Mouse (Mus musculus) intestine, embryonic 15.5 days (tissue): ENCODE results near the gene Wwp2. TPM values are rescaled to one million over a fixed set of nuclear protein-coding genes. Genes with fewer than 3 reads are reported as not detected.

ENCODE experiments used
- ATAC-seq: fragments of 200-750 bp; cut with Nextera tagmentation; 2 replicates; pipeline ENCODE4 v1.8.0; 2017; ENCODE audit warnings: moderate TSS enrichment, moderate library complexity
- H3K27ac ChIP-seq: fragments of 300-500 bp; sonication (generic); 2 replicates; pipeline ENCODE4 v1.5.1; 2015; ENCODE audit warnings: mild to moderate bottlenecking, inconsistent platforms
- H3K27me3 ChIP-seq: fragments of 300-500 bp; sonication (generic); replicated peaks from 2 replicates; pipeline ENCODE4 v1.6.1; 2015; ENCODE audit warnings: inconsistent platforms
- H3K36me3 ChIP-seq: fragments of 300-500 bp; sonication (generic); 2 replicates; pipeline ENCODE4 v1.6.1; 2015; ENCODE audit warnings: inconsistent platforms
- H3K4me1 ChIP-seq: fragments of 300-500 bp; sonication (generic); replicated peaks from 2 replicates; pipeline ENCODE4 v1.6.1; 2015; ENCODE audit warnings: inconsistent platforms
- H3K4me2 ChIP-seq: fragments of 300-500 bp; sonication (generic); replicated peaks from 2 replicates; pipeline ENCODE4 v1.6.1; 2015; ENCODE audit warnings: mild to moderate bottlenecking, inconsistent platforms
- H3K4me3 ChIP-seq: fragments of 300-500 bp; sonication (generic); replicated peaks from 2 replicates; pipeline ENCODE4 v1.5.1; 2015; ENCODE audit warnings: inconsistent platforms
- H3K9ac ChIP-seq: fragments of 300-500 bp; sonication (generic); 2 replicates; pipeline ENCODE4 v1.6.1; 2015; ENCODE audit warnings: inconsistent platforms
- H3K9me3 ChIP-seq: fragments of 300-500 bp; sonication (generic); 2 replicates; pipeline ENCODE4 v1.6.1; 2016; ENCODE audit warnings: inconsistent platforms
- WGBS: fragments of 180-500 bp; shearing (Covaris S2); methylation state at CpG from one replicate; pipeline ENCODE4 v1.1.7; 2015; 5-methylcytosine and 5-hydroxymethylcytosine counted together
- polyA plus RNA-seq: library from polyadenylated mRNA; unstranded; fragments of >200 nt; fragmentation: Nextera tagmentation; extraction: Ambion mirVana; gene quantifications from 2 replicates; pipeline ENCODE4 v1.2.1, GENCODE M21; 2015

The Wwp2 gene
- polyA plus RNA-seq, 1 experiment from 2014 or later, result 39.2 TPM

DNA sequence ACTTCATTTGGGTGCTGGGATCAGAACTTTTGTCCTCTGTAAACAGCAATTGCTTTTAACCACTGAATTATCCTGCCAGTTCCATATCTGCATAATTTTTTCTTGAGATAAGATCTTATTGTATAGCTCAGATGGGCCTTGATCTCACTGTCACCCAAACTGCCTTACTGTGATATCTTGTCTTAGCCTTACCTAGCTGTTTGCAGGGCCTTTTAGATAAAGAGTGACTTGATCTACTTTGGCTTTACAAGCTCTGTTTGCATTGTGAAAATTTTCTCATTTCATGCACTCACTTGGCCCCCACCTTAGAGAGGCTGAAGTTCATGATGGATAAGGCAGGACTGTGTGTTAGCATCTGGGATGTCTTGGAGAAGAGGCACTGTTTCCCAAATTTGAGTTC, 48.8 kb downstream of the Wwp2 start:
- ATAC-seq, result no peak
- H3K4me1 ChIP-seq, result peaks cover 14% of the 10 kb centered on the region
- H3K4me2 ChIP-seq, result no peak overlapping the region
- H3K36me3 ChIP-seq, result 0 out of 2 replicates have a peak, but pooled peaks cover 2% of the 10 kb centered on the region
- H3K27me3 ChIP-seq, result no peaks in the 10 kb centered on the region
- H3K4me3 ChIP-seq, result no peak overlapping the region
- H3K9ac ChIP-seq, result no peak overlapping the region
- no peak overlapping the region for H3K27ac ChIP-seq
- no peaks in the 10 kb centered on the region for H3K9me3 ChIP-seq

DNA sequence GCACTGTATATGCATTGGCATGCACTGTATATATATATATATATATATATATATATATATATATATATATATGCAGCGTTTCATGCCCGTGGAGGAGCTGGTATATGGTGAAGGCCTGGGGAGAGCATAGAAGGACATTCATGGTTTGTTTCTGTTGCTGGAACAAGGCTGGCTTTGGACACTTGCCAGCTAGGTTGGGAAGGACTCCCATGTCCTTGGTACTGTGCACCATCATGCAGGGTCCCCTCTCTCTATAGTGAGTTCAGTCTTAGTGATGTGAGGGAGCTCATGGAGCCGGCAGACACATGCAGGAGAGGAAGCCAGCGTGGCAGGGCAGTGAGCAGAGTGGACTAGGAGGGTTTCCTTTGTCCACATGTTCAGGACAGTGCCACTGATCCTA, 52.4 kb downstream of the Wwp2 start:
- WGBS, result 79% methylated on average over 4 of the region's 4 CpGs
- Histone ChIP-seq H3K9ac (no peak overlapping the region), H3K9me3 (no peaks in the 10 kb centered on the region), H3K4me3 (no peak overlapping the region), H3K4me2 (no peak overlapping the region), H3K27ac (no peak overlapping the region), H3K36me3 (no peaks in the 10 kb centered on the region), H3K4me1 (peaks cover 21% of the 10 kb centered on the region), H3K27me3 (no peaks in the 10 kb centered on the region)
- peak; percentile 17; the same call in 1 of the 2 replicates for ATAC-seq

DNA sequence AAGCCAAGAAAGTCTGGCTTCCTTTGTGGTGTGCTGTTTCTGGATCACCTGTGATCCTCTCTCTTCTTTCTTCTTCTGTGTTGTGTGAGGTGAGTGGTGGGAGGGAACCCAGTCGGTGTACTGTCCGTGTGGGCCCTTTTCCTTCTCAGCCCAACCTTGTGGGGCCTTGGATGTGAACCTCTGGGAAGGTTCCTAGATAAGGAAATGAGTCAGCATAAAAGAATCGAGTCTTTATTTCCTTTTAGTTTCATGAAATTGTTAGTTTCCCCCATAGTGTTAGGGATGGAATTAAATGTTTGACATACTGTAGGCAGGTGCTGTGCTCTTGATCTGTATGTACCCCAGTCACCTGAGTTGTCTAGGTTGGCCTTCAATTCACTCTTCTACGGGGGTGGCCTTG, 52.9 kb downstream of the Wwp2 start:
- no peaks in the 10 kb centered on the region for H3K27me3 ChIP-seq
- WGBS, result 53% methylated on average over 4 of the region's 4 CpGs
- no peak overlapping the region for H3K9ac ChIP-seq
- H3K36me3 ChIP-seq, result no peaks in the 10 kb centered on the region
- H3K27ac ChIP-seq, result no peak overlapping the region
- H3K4me2 ChIP-seq, result no peak overlapping the region
- H3K9me3 ChIP-seq, result no peaks in the 10 kb centered on the region
- peaks cover 21% of the 10 kb centered on the region for H3K4me1 ChIP-seq
- ATAC-seq, result peak; percentile 71
- H3K4me3 ChIP-seq, result no peak overlapping the region

DNA sequence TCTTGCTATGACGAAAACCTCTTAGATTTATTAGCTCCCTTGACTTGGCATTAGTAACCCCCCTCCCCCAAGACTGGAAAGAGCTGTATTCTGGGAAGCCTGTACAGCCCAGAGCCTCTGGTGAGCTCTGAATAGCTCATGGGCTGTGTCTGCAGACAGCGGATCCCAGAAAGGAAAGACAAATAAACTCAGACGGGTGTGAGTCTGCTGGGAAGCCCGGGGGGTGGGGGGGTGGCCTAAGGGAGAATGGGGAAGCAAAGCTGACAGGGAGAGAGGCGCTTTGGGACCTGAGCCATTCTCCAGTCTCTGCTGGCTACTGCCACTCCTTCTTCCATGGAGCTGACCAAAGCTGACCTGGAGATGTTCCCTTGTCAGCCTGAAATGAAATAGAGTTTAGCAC, 53.8 kb downstream of the Wwp2 start:
- WGBS, result 12% methylated on average over 5 of the region's 5 CpGs
- Histone ChIP-seq H3K9me3 (no peaks in the 10 kb centered on the region), H3K27me3 (no peaks in the 10 kb centered on the region), H3K36me3 (no peaks in the 10 kb centered on the region), H3K4me3 (no peak overlapping the region), H3K27ac (0 out of 2 replicates have a peak overlapping the region, but pooled peaks have one; percentile 29), H3K4me2 (no peak overlapping the region), H3K4me1 (peaks cover 21% of the 10 kb centered on the region), H3K9ac (no peak overlapping the region)
- ATAC-seq, result peak; percentile 63

DNA sequence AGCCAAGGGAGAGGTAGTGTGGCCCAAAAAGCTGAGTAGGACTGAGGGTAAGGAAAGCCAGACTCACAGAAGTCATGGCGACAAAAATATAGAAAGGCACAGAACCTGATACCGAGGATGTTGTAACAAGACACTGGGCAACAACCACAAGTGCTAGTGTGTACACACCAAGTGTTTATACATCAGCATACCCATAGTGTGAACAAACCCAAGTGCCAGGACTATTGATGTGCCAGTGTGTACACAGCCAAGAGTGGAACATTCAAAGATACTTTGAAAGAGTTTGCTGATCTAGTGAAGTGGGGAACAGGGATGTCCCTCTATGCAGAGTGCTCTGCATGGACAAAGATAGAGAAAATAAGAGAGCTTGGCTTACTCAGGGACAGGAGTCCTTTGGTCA, 54.5 kb downstream of the Wwp2 start:
- H3K27ac ChIP-seq, result no peak overlapping the region
- H3K9me3 ChIP-seq, result no peaks in the 10 kb centered on the region
- H3K27me3 ChIP-seq, result no peaks in the 10 kb centered on the region
- WGBS, result 52% methylated on average over 2 of the region's 2 CpGs
- no peaks in the 10 kb centered on the region for H3K36me3 ChIP-seq
- no peak overlapping the region for H3K9ac ChIP-seq
- H3K4me2 ChIP-seq, result no peak overlapping the region
- peaks cover 24% of the 10 kb centered on the region for H3K4me1 ChIP-seq
- no peak overlapping the region for H3K4me3 ChIP-seq
- no peak for ATAC-seq

DNA sequence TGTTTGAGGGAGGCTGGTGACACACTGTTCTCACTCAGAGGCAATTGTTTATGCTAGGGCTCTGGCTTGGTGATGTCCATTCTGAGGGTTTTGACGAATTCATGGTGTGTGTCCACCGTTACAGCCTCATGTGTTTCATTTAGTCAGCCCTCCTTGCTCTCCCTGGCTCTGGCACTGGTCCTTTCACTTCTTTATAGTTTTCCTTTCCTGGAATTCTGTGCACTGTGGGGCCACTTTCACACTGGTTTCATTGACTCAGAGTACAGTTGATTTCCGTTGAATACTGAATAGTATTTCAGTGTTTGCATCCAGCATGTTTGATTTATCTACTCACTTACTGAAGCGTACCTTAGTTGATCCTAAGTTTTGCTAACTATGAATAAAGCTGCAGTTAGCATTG, 55.0 kb downstream of the Wwp2 start:
- Histone ChIP-seq H3K9ac (no peak overlapping the region), H3K36me3 (no peaks in the 10 kb centered on the region), H3K4me3 (no peak overlapping the region), H3K27ac (no peak overlapping the region), H3K27me3 (no peaks in the 10 kb centered on the region), H3K4me1 (peaks cover 24% of the 10 kb centered on the region), H3K9me3 (no peaks in the 10 kb centered on the region), H3K4me2 (no peak overlapping the region)
- WGBS, result 45% methylated on average over 4 of the region's 4 CpGs
- ATAC-seq, result no peak

DNA sequence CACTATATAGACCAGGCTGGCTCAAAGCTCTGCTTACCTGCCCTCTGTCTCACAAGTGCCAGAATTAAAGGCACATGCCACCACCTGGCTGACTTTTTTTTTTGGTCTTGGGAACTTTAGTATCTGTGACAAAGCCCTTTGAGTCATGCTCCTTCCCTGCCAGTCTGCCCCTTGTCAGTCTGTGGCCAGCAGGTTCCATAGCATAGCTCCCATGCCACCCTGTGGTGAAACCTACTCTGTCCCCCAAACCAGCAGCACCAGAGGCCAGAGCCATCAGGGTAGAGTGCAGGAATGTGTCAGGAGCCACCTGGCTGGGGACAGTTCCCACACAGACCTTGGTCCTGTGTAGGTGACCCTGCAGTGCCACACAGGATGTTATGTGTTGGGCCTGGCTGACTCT, 55.7 kb downstream of the Wwp2 start:
- Histone ChIP-seq H3K9me3 (no peaks in the 10 kb centered on the region), H3K27me3 (no peaks in the 10 kb centered on the region), H3K4me3 (no peak overlapping the region), H3K27ac (no peak overlapping the region), H3K36me3 (no peaks in the 10 kb centered on the region), H3K9ac (no peak overlapping the region), H3K4me2 (no peak overlapping the region), H3K4me1 (peaks cover 24% of the 10 kb centered on the region)
- ATAC-seq, result no peak

DNA sequence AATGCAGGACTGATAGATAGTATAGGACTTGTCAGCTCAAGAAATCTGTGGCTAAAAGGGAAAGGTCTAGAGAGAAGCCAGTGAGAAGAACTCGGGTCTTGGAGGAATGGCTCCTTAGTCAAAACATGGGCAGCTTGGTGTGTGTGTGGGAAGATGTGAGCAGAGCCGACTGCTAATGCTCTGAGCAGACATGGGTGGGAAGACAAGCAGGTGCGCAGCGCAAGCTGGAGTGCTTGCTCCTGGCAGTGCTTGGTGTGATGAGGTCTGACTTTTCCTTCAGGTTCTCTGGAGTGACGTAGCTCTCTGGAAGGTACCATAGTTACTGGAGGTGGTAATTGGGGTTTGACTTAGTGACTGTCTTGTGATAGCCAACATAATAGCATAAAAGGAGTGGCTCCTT, 56.6 kb downstream of the Wwp2 start:
- Histone ChIP-seq H3K36me3 (no peaks in the 10 kb centered on the region), H3K4me1 (peaks cover 24% of the 10 kb centered on the region), H3K9ac (no peak overlapping the region), H3K4me2 (no peak overlapping the region), H3K4me3 (no peak overlapping the region), H3K27ac (no peak overlapping the region), H3K27me3 (no peaks in the 10 kb centered on the region), H3K9me3 (no peaks in the 10 kb centered on the region)
- no peak for ATAC-seq
- whole genome bisulfite sequencing, result 90% methylated on average over 5 of the region's 5 CpGs

DNA sequence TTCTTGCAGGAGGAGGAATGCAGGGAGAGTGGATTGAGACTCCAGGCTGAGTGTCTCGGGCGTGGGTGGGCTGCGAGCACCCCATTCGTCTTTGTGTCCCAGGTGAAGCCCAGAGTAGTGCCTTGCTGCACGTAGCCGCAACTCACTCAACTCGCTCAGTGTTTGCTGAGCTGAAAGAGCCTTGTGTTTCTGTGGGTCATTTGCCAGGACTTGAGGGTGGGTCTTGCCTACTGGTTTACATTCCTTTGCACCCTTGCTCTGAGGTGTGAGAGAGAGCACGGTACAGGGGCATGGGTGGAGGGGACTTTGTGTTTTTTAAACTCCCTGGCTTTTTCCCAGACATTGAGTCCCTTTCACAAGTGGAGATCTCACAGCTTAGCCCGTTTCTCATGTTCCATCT, 59.3 kb downstream of the Wwp2 start:
- Histone ChIP-seq H3K36me3 (no peaks in the 10 kb centered on the region), H3K4me3 (no peak overlapping the region), H3K4me1 (peaks cover 13% of the 10 kb centered on the region; the same call in 1 of the 2 replicates), H3K4me2 (no peak overlapping the region), H3K27ac (no peak overlapping the region), H3K9ac (no peak overlapping the region), H3K27me3 (no peaks in the 10 kb centered on the region), H3K9me3 (no peaks in the 10 kb centered on the region)
- 52% methylated on average over 9 of the region's 9 CpGs for WGBS
- ATAC-seq, result peak; percentile 59

DNA sequence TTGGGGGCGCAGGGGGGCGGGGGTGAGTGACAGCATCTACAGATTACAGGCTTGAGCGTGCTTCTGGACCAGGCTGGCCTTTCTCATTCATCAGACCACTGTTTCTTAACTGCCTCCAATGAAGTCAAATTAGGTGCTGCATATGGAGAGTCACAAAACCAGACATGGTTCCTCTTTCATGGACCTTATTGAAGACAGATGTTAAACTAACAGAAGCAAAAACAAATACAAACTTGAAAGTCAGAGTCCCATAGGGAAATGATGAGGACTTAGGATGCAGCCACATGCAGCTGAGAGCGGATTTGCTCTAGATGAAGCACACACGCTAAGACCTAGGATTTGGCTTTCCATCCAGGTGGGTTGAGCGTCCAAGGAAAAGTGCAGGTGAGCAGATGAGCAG, 61.5 kb downstream of the Wwp2 start:
- Histone ChIP-seq H3K4me3 (no peak overlapping the region), H3K9ac (no peak overlapping the region), H3K9me3 (no peaks in the 10 kb centered on the region), H3K36me3 (no peaks in the 10 kb centered on the region), H3K27ac (no peak overlapping the region), H3K4me1 (peaks cover 9% of the 10 kb centered on the region; the same call in 1 of the 2 replicates), H3K4me2 (no peak overlapping the region), H3K27me3 (no peaks in the 10 kb centered on the region)
- ATAC-seq, result no peak
- 89% methylated on average over 6 of the region's 6 CpGs for WGBS

DNA sequence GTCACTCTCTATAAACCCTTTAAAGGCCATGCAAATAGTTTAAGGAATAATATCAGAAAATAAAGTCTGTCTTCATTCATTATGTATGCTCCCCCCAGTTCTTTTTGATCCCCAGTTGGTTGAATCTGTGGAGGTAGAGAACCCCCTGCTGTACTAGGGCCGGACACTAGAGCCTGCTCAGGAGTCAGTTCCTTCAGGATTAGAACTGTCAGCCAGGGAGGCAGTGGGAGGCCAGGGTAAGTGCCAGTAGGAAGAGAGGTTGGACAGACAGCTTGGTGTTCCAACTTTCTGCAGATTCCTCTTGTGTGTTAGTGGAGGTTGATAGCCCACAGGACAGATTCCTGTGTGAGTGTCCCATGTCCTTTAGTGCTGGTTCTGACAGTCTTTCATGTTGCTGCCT, 62.2 kb downstream of the Wwp2 start:
- H3K36me3 ChIP-seq, result no peaks in the 10 kb centered on the region
- no peaks in the 10 kb centered on the region for H3K9me3 ChIP-seq
- H3K9ac ChIP-seq, result no peak overlapping the region
- H3K27me3 ChIP-seq, result no peaks in the 10 kb centered on the region
- no peak for ATAC-seq
- H3K4me3 ChIP-seq, result no peak overlapping the region
- WGBS, result 85% methylated on average over 1 of the region's 1 CpGs
- no peak overlapping the region for H3K27ac ChIP-seq
- H3K4me2 ChIP-seq, result no peak overlapping the region
- H3K4me1 ChIP-seq, result peaks cover 12% of the 10 kb centered on the region; the same call in 1 of the 2 replicates

DNA sequence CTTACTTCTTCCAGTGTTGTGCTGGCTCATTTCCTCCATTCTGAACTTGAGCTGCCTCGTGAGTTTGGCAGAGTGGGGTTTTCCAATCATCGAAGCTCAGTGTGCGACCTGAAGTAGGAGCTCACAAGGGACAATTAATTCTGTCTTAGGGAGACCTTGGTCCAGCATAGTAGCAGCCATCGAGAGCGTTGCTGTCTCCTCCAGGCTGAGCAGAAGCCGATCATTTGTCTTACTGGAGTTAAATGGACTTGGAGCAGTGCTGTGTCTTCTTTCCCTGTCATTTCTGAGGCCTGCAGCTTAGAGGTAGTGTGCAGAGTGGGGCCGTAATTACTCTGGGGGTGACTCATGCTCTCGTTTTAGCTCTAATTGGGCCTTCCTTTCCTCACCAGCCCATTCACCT, 62.6 kb downstream of the Wwp2 start:
- WGBS, result 44% methylated on average over 8 of the region's 8 CpGs
- H3K4me1 ChIP-seq, result peaks cover 12% of the 10 kb centered on the region
- H3K36me3 ChIP-seq, result no peaks in the 10 kb centered on the region
- H3K4me2 ChIP-seq, result no peak overlapping the region
- no peak for ATAC-seq
- no peak overlapping the region for H3K27ac ChIP-seq
- H3K27me3 ChIP-seq, result no peaks in the 10 kb centered on the region
- H3K9me3 ChIP-seq, result no peaks in the 10 kb centered on the region
- no peak overlapping the region for H3K9ac ChIP-seq
- H3K4me3 ChIP-seq, result no peak overlapping the region

DNA sequence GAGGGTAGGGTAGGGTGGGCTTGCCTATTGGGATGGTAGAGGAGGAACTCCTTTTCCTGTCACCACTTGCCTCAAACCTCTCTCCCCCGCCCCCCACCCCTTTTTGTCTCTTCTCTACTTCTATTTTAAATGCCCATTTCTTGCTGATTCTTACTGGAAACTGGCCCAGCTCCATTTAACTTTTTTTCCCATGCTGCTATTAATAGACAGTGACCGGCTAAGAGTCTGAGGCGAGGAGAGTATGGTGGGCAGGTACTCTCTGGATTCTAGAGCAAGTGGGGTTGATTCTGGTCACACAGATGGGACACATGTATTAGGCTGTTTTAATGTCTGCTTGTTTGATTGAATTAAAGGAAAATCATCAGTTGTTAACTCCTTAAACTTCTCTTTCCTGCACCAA, 63.4 kb downstream of the Wwp2 start:
- Histone ChIP-seq H3K27me3 (no peaks in the 10 kb centered on the region), H3K9ac (no peak overlapping the region), H3K4me1 (peaks cover 14% of the 10 kb centered on the region), H3K9me3 (no peaks in the 10 kb centered on the region), H3K4me2 (no peak overlapping the region), H3K27ac (no peak overlapping the region), H3K36me3 (no peaks in the 10 kb centered on the region), H3K4me3 (no peak overlapping the region)
- no peak for ATAC-seq
- WGBS, result 75% methylated on average over 3 of the region's 3 CpGs

DNA sequence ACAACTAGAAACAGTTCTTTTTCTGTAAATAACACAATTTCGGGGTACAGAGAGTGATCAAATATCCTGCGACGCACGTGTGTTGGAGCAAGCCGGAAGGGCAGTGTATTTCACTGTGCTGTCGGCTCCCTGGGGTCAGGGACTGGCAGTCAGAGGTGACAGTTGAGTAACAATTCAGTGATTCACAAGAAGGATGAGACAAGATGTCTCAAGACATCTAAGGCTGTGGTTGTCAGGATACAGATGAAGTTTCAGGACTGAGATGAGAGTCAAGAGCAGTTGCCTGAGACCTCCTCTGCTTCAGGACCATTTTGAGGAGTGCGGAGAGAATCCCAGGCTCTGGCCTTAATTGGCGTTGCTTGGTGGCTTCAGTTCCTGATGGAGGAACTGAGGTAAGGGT, 66.2 kb downstream of the Wwp2 start:
- Histone ChIP-seq H3K4me3 (no peak overlapping the region), H3K9ac (no peak overlapping the region), H3K36me3 (no peaks in the 10 kb centered on the region), H3K27me3 (no peaks in the 10 kb centered on the region), H3K27ac (no peak overlapping the region), H3K9me3 (no peaks in the 10 kb centered on the region), H3K4me1 (peaks cover 17% of the 10 kb centered on the region), H3K4me2 (no peak overlapping the region)
- ATAC-seq, result no peak
- WGBS, result 87% methylated on average over 8 of the region's 8 CpGs
